Mouse (Mus musculus): Measurements from ENCODE around the gene Sfta2.

Gene Sfta2

DNA sequence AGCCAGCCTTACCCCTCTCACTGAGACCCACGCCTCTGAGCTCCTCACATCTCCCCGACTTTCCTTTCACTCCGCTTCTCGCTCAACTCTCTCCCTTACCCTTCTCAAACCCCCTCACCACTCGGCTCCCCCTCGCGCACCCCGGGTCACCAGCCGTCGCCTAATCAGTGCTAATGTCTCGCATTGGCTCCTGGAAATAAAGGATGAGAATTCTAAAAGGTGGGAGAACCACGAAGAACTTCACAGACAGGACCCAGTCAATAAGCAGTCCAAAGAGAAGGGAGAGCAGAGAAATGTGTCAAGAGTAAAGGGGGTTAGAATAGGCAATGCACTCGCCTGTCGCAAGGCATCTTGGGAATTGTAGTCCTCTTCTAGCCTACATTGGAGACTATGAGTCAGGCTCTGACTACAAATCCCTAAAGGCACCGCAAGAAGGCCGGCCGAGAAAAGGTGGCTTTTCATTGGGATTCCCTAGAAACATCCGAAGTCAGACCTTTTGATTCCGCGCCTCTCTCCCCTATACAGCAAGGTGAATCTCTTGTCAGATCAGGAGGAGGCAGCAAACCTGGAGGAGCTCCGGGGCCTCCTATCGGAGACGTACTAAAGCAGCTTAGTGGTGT, 72.2 kb downstream of the Sfta2 start, which contains the start of gene Gtf2h4:
TSS of gene Gtf2h4 (minus strand) at position 324 of the 620 bp plus-strand sequence.
- DNase-seq (ENCODE audit: low read depth): peak; percentile 98

DNA sequence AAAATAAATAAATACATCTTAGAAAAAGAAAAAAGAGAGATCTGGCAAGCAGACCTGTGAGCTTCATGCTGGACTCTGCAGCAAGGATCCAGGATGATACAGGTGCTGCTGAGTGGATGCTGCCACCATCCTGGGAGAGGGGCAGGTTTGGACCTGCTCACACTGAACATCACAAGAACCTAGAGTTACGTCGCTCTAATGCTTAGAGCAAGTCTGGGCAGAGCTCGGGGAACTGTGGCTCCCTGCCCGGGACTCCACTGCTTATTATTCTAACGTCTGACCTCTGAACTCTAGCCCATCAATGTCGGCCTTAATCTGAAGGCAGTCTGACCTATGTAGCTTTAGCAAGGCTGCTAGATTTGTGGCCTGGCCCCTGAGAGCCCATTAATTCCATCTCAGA, 79.2 kb downstream of the Sfta2 start:
- no peak for DNase-seq (ENCODE audit: low read depth)

DNA sequence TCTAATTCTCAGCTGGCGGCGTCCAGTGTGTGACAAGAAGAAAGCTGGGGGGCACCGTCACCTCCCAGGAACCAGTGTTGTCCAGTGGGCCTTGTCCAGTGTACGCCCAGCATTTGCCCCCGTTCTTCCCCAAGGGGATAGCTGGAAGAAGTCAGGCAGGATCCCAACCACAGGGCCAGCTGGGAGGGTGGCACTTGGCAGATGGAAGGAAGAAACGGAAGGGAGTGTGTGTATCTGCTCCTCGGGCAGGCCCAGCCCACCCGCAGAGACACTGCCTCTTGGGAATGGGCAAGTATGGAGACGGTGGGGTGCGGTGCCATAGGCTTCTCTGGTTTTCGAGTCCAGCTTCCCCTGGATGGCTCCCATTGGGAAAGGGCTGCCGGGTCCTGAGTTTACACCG, 80.6 kb downstream of the Sfta2 start:
- DNase-seq (ENCODE audit: low read depth): no peak

DNA sequence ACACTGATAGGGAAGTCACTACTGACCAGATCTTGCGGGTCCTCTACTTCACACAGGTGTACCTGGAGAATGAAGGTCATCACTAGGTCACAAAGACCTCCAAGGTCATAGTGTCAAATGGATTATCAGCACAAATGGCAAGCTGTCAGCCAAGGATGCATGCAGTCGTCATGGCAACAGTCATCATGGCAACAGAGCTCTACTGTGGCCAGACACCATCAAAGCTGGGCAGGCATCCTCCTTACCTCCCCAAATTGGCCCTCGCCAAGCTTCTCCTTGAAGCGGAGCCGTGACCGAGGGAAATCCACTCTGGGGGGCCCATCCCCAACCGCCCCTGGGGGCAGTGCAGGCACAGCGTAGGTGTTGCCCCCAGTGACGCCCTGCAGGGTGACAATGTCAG, 83.7 kb downstream of the Sfta2 start:
- no peak for DNase-seq (ENCODE audit: low read depth)

DNA sequence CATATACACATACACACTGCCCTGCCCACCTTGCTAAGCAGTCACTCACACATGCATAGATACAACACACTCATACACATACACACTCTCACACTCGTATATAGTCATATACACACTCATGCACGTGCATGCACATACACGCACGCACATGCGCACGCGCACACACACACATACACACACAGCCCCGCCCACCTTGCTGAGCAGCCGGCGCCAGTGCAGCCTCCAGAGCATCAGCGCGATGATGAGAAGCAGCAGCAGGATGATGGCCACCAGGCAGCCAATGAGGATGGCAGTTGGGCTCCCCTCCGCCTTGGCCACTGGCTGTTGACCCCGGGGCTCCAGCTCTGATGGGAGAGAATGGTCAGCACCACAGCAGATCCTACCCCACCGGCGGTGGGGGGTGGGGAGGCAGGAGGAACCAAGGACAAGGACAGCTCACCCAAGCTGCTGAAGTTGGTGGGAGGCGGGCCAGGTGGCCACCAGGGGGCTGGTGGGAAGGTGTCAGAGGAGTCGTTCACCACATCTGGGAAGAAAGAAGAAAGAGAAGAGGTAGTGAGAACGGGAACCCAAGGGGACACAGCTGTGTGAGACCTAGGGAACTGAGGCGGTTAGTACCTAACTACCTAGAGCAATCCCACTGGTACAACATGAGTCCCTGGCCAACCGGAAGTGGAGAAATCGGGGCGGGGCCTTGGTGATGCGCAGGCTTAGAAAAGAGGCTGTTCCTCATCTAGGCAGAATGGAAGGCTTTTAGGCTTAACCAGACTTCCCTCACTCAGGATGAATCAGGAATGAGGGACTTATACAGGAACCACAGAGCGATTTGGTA, 87.2 kb downstream of the Sfta2 start:
- DNase-seq (ENCODE audit: low read depth): no peak

- no peak for DNase-seq (ENCODE audit: low read depth)
Measured at GRCm38 (mm10) chr17:35689936-35690645, 88.7 kb downstream of the Sfta2 start.

DNA sequence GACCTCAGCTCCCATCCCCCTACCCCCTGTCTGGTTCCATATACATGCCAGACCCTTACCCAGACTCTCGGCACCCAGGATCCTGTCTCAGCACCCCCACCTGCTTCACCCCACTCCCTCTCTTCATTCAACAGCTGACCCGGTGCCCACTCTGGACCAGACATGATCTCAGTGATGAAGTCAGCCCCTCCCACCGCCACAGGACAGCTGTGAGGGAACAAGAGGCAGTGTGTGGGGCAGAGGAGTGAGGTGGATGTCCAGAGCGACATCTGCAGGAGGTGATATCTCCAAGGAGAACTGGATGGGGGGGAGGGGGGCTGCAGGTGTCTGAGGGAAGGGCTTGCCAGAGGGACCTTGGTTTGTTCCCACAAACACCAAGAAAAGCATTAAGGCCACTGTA, 90.5 kb downstream of the Sfta2 start:
- no peak for DNase-seq (ENCODE audit: low read depth)

DNA sequence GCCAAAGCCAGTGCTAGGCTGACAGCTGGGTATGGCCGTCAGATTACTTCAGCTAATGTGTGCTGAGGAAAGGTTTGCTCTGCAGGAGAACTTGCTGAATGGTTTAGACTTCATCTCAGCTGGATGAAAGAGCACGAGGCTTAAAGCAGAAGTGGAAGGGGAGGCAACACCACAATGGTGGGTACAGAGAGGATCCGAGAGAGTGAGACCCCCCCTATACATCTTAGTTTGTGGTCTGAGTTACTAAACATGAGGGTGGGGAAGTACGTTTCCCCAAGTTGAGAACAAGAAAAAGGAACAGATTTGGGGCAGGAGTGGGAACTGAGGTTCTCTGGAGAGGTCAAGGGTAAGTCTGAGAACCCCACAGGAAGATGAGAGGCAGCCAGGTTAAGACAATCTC, 91.0 kb downstream of the Sfta2 start:
- no peak for DNase-seq (ENCODE audit: low read depth)

GRCm38 (mm10) chr17:35693906-35694305, 92.6 kb downstream of the Sfta2 start:
- DNase-seq (ENCODE audit: low read depth): no peak

DNA sequence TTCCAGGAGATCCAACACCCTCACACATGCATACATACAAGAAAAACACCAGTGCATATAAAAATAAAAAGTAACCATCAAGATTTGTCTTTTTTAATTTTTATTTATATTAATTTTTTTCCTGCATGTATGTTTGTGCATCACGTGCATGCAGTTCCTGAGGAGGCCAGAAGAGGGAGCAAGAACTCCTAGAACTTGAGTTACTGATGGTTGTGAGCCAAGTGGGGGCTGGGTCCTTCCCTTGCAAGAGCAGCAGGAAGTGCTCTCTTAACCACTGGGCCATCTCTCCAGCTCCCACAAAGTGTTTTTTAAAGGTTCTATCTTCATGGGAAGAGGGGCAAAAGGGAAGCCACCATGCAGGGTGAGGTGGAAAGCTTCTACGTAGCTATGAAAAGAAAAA, 93.9 kb downstream of the Sfta2 start:
- DNase-seq (ENCODE audit: low read depth): no peak

DNA sequence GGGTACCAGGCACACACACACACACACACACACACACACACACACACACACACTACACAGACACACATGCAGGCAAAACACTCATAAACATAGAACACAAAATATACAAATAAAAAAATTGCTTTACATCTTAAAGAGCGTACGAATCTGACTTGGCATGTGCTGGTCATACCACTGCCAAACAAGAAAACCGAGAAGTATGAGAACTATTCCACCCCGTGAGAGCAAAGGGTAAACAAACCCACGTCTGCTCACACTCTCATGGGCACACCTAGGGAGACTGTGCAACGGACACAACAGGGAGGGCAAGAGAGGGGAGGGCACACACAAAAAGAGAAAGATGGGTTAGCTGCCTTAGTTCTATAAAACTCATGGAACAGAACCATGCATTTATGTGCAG, 95.3 kb downstream of the Sfta2 start:
- no peak for DNase-seq (ENCODE audit: low read depth)

GRCm38 (mm10) chr17:35697429-35697758, 96.0 kb downstream of the Sfta2 start:
- DNase-seq (ENCODE audit: low read depth): no peak

GRCm38 (mm10) chr17:35697759-35698500, 96.6 kb downstream of the Sfta2 start:
- DNase-seq (ENCODE audit: low read depth): no peak

- DNase-seq (ENCODE audit: low read depth): no peak
Measured at GRCm38 (mm10) chr17:35698501-35698883, 97.1 kb downstream of the Sfta2 start.

GRCm38 (mm10) chr17:35699919-35700318, 98.6 kb downstream of the Sfta2 start:
- DNase-seq (ENCODE audit: low read depth): no peak

Measured in c-Kit-positive CD71-positive TER-119-negative erythroid progenitor cells, embryonic 14.5 days (primary cell).